Mouse (Mus musculus) stomach, postnatal 0 days (tissue): ENCODE results near the gene Nckap5. TPM values are rescaled to one million over a fixed set of nuclear protein-coding genes. Genes with fewer than 3 reads are reported as not detected.

Experiments used
- ATAC-seq: fragments of 200-750 bp; cut with Nextera tagmentation; 2 replicates; pipeline ENCODE4 v1.8.0; 2017; ENCODE audit not compliant: low FRiP score, low TSS enrichment
- DNase-seq: peaks from one replicate; pipeline ENCODE4 v3.0.0-alpha.2; 2016; ENCODE audit warnings: low spot score
- H3K27ac ChIP-seq: fragments of 300-500 bp; sonication (generic); replicated peaks from 2 replicates; pipeline ENCODE4 v1.5.1; 2014; ENCODE audit warnings: mild to moderate bottlenecking, control low read depth
- H3K27me3 ChIP-seq: fragments of 300-500 bp; sonication (generic); 2 replicates; pipeline ENCODE4 v1.6.1; 2014; ENCODE audit warnings: low read length; ENCODE audit not compliant: control insufficient read depth, insufficient read depth
- H3K36me3 ChIP-seq: fragments of 300-500 bp; sonication (generic); 2 replicates; pipeline ENCODE4 v1.6.1; 2014; ENCODE audit warnings: low read length, mixed read lengths; ENCODE audit not compliant: control insufficient read depth, insufficient read depth
- H3K4me1 ChIP-seq: fragments of 300-500 bp; sonication (generic); replicated peaks from 2 replicates; pipeline ENCODE4 v1.6.1; 2014; ENCODE audit warnings: antibody characterized with exemption; ENCODE audit not compliant: control insufficient read depth, insufficient read depth
- H3K4me2 ChIP-seq: fragments of 300-500 bp; sonication (generic); replicated peaks from 2 replicates; pipeline ENCODE4 v1.6.1; 2014; ENCODE audit warnings: low read depth, mild to moderate bottlenecking, control low read depth, moderate library complexity
- H3K4me3 ChIP-seq: fragments of 300-500 bp; sonication (generic); 2 replicates; pipeline ENCODE4 v1.5.1; 2014; ENCODE audit warnings: low read depth, low read length, control low read depth
- H3K9ac ChIP-seq: fragments of 300-500 bp; sonication (generic); 2 replicates; pipeline ENCODE4 v1.6.1; 2014; ENCODE audit warnings: mild to moderate bottlenecking, low read length, control low read depth, mixed read lengths
- H3K9me3 ChIP-seq: fragments of 300-500 bp; sonication (generic); 2 replicates; pipeline ENCODE4 v1.6.1; 2016; ENCODE audit warnings: low read length; ENCODE audit not compliant: control insufficient read depth
- CTCF ChIP-seq: IDR thresholded peaks from 2 replicates; pipeline ENCODE4 v1.5.1; 2016; ENCODE audit warnings: antibody characterized with exemption, low read depth, mild to moderate bottlenecking, moderate library complexity
- EP300 ChIP-seq: optimal IDR thresholded peaks from 2 replicates; pipeline ENCODE3; 2016; ENCODE audit warnings: antibody characterized with exemption
- WGBS: fragments of 180-500 bp; shearing (Covaris S2); extraction: QIAGEN DNeasy Blood & Tissue Kit; methylation state at CpG from one replicate; pipeline ENCODE4 v1.1.7; 2014; 5-methylcytosine and 5-hydroxymethylcytosine counted together
- polyA plus RNA-seq: library from polyadenylated mRNA; unstranded; fragments of >200 nt; fragmentation: Nextera tagmentation; extraction: Ambion mirVana; gene quantifications from 2 replicates; pipeline ENCODE4 v1.2.1, GENCODE M21; 2015

Nckap5 gene
- polyA plus RNA-seq, 1 experiment from 2014 or later = 1.9 TPM

- Histone ChIP-seq H3K9me3 (no peaks in the 10 kb centered on the region), H3K27me3 (no peaks in the 10 kb centered on the region), H3K4me2 (no peak overlapping the region), H3K4me3 (no peak overlapping the region), H3K36me3 (no peaks in the 10 kb centered on the region), H3K4me1 (no peaks in the 10 kb centered on the region), H3K27ac (no peak overlapping the region), H3K9ac (no peak overlapping the region)
- ATAC-seq (no peak), DNase-seq (no peak)
- WGBS = 89% methylated on average over 1 of the region's 1 CpGs
- TF ChIP-seq EP300 = no peak
- no peak for TF ChIP-seq CTCF
These were observed 295.1 kb downstream of the Nckap5 start for GRCm38 (mm10) chr1:126535527-126535926.

- Histone ChIP-seq H3K4me3 (no peak overlapping the region), H3K9ac (no peak overlapping the region), H3K36me3 (no peaks in the 10 kb centered on the region), H3K27me3 (no peaks in the 10 kb centered on the region), H3K4me1 (no peaks in the 10 kb centered on the region), H3K9me3 (no peaks in the 10 kb centered on the region), H3K4me2 (no peak overlapping the region), H3K27ac (no peak overlapping the region)
- TF ChIP-seq CTCF (no peak), EP300 (no peak)
- WGBS = 70% methylated on average over 2 of the region's 2 CpGs
- no peak for ATAC-seq
- no peak for DNase-seq
These were observed 296.6 kb downstream of the Nckap5 start for GRCm38 (mm10) chr1:126534046-126534445.

- no peaks in the 10 kb centered on the region for H3K27me3 ChIP-seq
- H3K4me2 ChIP-seq = no peak overlapping the region
- no peaks in the 10 kb centered on the region for H3K9me3 ChIP-seq
- no peaks in the 10 kb centered on the region for H3K36me3 ChIP-seq
- no peak overlapping the region for H3K27ac ChIP-seq
- H3K4me3 ChIP-seq = no peak overlapping the region
- 90% methylated on average over 7 of the region's 7 CpGs for WGBS
- DNase-seq (no peak), ATAC-seq (no peak)
- TF ChIP-seq EP300 (no peak), CTCF (no peak)
- no peak overlapping the region for H3K9ac ChIP-seq
- no peaks in the 10 kb centered on the region for H3K4me1 ChIP-seq
These were observed 302.5 kb downstream of the Nckap5 start for GRCm38 (mm10) chr1:126528043-126528598.

- DNase-seq (no peak), ATAC-seq (no peak)
- Histone ChIP-seq H3K4me1 (no peaks in the 10 kb centered on the region), H3K4me2 (no peak overlapping the region), H3K27me3 (no peaks in the 10 kb centered on the region), H3K4me3 (no peak overlapping the region), H3K9ac (no peak overlapping the region), H3K9me3 (no peaks in the 10 kb centered on the region), H3K27ac (no peak overlapping the region), H3K36me3 (no peaks in the 10 kb centered on the region)
- WGBS = 78% methylated on average over 3 of the region's 3 CpGs
- TF ChIP-seq EP300 = no peak
- TF ChIP-seq CTCF = no peak
These were observed 312.5 kb downstream of the Nckap5 start for GRCm38 (mm10) chr1:126518067-126518466.

- Histone ChIP-seq H3K9me3 (no peaks in the 10 kb centered on the region), H3K4me3 (no peak overlapping the region), H3K4me1 (no peaks in the 10 kb centered on the region), H3K27me3 (no peaks in the 10 kb centered on the region), H3K36me3 (no peaks in the 10 kb centered on the region), H3K4me2 (no peak overlapping the region), H3K9ac (no peak overlapping the region), H3K27ac (no peak overlapping the region)
- TF ChIP-seq EP300 = no peak
- no peak for TF ChIP-seq CTCF
- DNase-seq = no peak
- 95% methylated on average over 1 of the region's 1 CpGs for WGBS
- ATAC-seq = no peak
These were observed 313.2 kb downstream of the Nckap5 start for GRCm38 (mm10) chr1:126517427-126517826.

- H3K9me3 ChIP-seq = no peaks in the 10 kb centered on the region
- H3K9ac ChIP-seq = no peak overlapping the region
- TF ChIP-seq CTCF = no peak
- TF ChIP-seq EP300 = no peak
- H3K36me3 ChIP-seq = no peaks in the 10 kb centered on the region
- no peak overlapping the region for H3K4me3 ChIP-seq
- H3K27ac ChIP-seq = no peak overlapping the region
- 35% methylated on average over 3 of the region's 3 CpGs for WGBS
- H3K4me1 ChIP-seq = no peaks in the 10 kb centered on the region
- H3K4me2 ChIP-seq = no peak overlapping the region
- no peaks in the 10 kb centered on the region for H3K27me3 ChIP-seq
- no peak for DNase-seq
- no peak for ATAC-seq
These were observed 315.4 kb downstream of the Nckap5 start for GRCm38 (mm10) chr1:126515054-126515756.
